Mouse (Mus musculus): ENCODE measurements around the gene Otog. TPM values are rescaled to one million over a fixed set of nuclear protein-coding genes. Genes with fewer than 3 reads are reported as not detected.
A peak's percentile ranks its signal among the peaks of the same experiment; 100 is the strongest.

The Otog gene
- total RNA-seq, 2 experiments from 2014 or later = 0.07 to 0.19 TPM

DNA sequence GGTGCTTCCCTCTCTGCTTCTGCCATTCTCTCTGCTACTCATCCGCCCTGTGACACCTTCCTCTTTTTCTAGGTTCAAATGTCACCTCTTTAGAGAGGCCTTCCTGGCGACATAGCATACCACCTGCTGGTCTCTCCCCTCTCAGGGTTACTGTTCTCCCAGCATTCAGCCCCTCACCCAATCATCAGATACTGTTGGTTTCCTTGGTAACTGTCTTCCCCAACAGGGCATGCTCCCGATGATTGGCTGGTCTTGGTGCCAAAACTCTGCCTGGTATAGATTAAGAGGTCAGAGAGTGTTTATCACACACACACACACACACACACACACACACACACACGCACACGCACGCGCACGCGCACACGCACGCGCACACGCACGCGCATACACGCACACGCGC, 4.8 kb upstream of the Otog start:
- TF ChIP-seq CTCF (IDR thresholded peaks at IDR 0.05) = no peak
- DNase-seq (ENCODE audit: extremely low spot score in 1 of 2, low spot score in 2 of 2) = no peak
- intact Hi-C loops (cut with DNase I) = no loop called here
- Histone ChIP-seq H3K4me3 (no peak overlapping the region), H3K27ac (no peak overlapping the region)

DNA sequence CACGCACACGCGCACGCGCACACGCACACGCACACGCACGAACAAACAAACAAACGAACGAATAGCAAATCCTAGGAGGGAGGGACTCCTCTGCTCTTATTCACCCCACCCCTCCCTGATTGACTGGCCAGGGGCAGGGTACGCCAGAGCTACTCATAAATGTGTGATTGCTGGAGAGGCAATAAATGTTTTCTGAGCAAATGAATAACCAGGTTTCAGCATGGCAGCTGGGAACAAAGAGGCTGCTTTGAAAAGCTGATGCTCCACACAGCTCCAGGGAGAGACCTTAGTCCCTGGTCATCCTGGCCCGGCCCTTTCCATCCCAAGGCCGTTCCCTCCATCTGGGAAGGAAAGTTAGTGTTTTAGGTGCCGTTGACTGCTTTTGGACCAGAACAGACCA, 4.4 kb upstream of the Otog start:
- no peak for DNase-seq (ENCODE audit: extremely low spot score in 1 of 2, low spot score in 2 of 2)
- Histone ChIP-seq H3K4me3 (no peak overlapping the region), H3K27ac (no peak overlapping the region)
- TF ChIP-seq CTCF (IDR thresholded peaks at IDR 0.05) = no peak
- intact Hi-C loops (cut with DNase I) = no loop called here

DNA sequence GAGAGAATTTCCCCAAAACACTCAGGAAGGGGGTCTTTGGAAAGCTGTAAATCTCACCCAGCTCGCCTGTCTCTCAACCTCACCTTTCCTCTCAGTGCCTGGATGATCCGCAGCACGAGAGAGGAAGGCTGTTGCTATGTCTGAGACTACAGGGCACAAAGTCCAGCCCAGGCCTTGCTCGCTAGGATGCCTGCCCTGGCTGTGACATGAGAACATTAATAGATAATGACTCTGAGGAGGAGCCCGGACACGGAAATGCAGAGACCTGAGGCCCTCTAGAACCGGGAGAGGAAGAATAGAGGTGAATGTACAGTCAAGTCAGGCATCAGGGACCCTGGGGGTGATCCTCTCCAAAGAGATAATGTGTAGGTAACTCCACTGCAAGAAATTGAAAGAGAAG, 3.6 kb upstream of the Otog start:
- H3K4me3 ChIP-seq = no peak overlapping the region
- no peak overlapping the region for H3K27ac ChIP-seq
- intact Hi-C loops (cut with DNase I) = no loop called here
- DNase-seq (ENCODE audit: extremely low spot score in 1 of 2, low spot score in 2 of 2) = no peak
- TF ChIP-seq CTCF (IDR thresholded peaks at IDR 0.05) = no peak

DNA sequence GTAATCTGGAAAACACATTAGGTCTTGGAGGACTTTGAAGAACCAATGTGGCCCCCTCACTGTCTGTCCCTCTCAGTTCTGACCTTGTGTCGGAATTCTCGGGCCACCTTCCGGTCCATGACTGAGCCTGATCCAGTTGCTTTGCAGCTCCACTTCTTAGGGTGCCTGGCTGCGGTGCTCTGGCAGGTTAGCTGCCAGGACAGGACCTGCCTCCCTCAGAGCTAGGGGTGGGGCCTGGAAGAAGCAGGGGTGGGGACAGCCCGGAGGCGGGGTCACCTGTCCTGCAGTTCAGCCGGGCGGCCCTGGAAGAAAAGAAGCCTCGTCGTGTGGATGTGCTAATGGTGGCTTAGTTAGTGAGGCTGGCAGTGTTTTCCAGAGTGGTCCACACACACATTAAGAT, 2.4 kb upstream of the Otog start, which contains the start of gene Ush1c:
Gene Ush1c, minus strand, starts transcription at position 158 of the 400 bp plus-strand sequence.
- H3K4me3 ChIP-seq = no peak within 1 kb of the TSS
- H3K27ac ChIP-seq = no peak within 1 kb of the TSS
- DNase-seq (ENCODE audit: extremely low spot score in 1 of 2, low spot score in 2 of 2) = no peak
- TF ChIP-seq CTCF (IDR thresholded peaks at IDR 0.05) = no peak
- intact Hi-C loops (cut with DNase I) = no loop called here

DNA sequence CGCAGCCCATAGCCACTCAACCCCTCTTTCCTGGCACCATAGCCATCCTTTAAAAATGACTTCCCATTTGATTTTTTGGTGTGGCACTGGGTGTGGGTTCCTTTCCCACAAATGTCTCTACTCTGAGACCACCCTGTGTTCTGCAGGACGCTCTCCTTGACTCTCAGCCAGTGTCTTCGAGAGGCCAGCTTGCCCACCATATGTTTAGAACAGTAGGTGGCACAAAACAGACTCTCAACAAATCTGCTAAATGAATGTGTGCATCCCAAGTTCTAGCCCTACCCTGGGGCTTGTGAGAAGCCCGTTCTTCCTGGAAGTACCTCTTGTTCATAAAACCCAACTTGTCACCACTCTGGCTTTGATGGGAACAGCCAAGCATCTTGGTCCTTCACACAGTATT, 696 bp upstream of the Otog start:
- no peak for TF ChIP-seq CTCF (IDR thresholded peaks at IDR 0.05)
- no peak overlapping the region for H3K27ac ChIP-seq
- no peak for DNase-seq (ENCODE audit: extremely low spot score in 1 of 2, low spot score in 2 of 2)
- H3K4me3 ChIP-seq = no peak overlapping the region
- intact Hi-C loops (cut with DNase I) = no loop called here

DNA sequence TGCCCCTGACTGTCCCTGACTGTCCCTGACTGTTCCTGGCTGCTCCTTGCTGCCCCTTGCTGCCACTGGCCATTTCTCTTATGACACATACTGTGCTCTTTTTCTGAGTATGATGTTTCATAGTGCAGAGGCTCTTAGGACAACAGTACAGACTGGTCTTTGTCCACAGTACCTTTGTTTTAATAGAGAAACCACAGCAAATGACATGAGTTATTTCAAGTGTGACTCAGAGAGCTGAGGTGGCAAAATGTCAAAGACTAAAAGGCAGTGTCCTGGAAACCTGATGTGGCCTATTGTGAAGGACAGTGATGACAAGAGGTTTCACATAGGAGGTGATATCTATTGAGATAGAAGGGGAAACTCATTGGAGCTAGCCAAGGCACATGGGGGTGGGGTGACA, 6.1 kb downstream of the Otog start:
- no peak for TF ChIP-seq CTCF (IDR thresholded peaks at IDR 0.05)
- Histone ChIP-seq H3K27ac (no peak overlapping the region), H3K4me3 (no peak overlapping the region)
- intact Hi-C loops (cut with DNase I) = no loop called here
- no peak for DNase-seq (ENCODE audit: extremely low spot score in 1 of 2, low spot score in 2 of 2)

DNA sequence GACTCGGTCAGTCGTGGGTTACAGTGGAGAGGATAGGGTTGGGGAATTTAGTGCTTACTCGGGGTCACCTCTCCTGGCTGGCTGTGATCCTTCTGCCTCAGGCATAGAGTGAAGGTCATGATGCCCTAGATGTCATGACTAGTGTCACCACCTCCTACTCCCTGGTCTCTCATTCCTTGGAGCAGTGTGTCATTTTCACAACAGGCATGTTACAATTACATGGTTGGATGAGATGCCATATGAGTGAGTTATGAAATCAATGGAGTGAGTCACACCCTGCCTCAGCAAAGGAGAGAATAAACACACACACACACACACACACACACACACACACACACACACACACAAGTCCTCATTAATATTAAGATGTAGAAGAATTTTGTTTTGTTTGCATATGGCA, 6.8 kb downstream of the Otog start:
- DNase-seq (ENCODE audit: extremely low spot score in 1 of 2, low spot score in 2 of 2) = no peak
- no peak overlapping the region for H3K4me3 ChIP-seq
- no peak for TF ChIP-seq CTCF (IDR thresholded peaks at IDR 0.05)
- intact Hi-C loops (cut with DNase I) = no loop called here
- H3K27ac ChIP-seq = no peak overlapping the region

DNA sequence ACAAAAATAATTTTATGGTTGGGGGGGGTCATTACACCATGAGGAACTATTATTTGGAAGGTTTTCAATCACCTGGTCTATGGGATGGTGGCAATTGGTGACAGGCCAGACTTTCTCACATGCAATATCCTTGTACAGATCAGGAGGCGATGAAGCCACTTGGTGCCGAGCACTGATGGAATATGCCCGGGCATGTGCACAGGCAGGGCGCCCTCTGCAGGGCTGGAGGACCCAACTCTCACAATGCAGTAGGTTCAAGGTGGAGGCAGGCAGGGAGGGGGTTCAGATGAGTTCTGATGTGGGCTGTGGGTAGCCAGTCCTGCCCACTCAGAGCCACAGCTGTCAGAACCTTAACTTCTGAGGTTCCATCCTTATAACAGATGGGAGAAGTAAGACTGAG, 11.1 kb downstream of the Otog start:
- no peak for DNase-seq (ENCODE audit: extremely low spot score in 1 of 2, low spot score in 2 of 2)
- TF ChIP-seq CTCF (IDR thresholded peaks at IDR 0.05) = no peak; the same call in 1 of the 2 replicates
- intact Hi-C loops (cut with DNase I) = no loop called here
- H3K4me3 ChIP-seq = no peak overlapping the region
- no peak overlapping the region for H3K27ac ChIP-seq

DNA sequence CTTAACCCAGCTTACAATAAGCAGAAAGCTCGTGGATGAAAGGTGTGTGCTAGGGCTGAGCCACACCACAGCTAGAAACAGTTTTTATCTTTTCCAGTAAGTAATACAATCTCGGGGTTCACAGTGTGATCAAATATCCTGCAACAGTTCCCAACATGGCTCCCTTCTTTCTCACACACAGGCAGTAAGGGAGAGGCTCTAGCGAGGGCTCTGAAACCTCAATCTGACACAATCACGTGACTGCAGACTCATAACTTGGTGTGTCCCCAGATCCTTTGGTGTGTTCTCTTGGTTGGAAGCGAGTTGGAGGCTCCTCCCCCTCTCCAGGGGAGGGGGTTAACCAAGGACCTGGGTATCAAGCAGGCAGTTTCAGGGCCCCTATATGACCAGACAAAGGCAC, 35.4 kb downstream of the Otog start:
- intact Hi-C loops (cut with DNase I) = loop anchor here (5.0 kb wide), 1 partner anchor 161 kb away; no protein-coding TSS in a partner anchor
- Histone ChIP-seq H3K4me3 (no peak overlapping the region), H3K27ac (no peak overlapping the region)
- TF ChIP-seq CTCF (IDR thresholded peaks at IDR 0.05) = no peak
- no peak for DNase-seq (ENCODE audit: extremely low spot score in 1 of 2, low spot score in 2 of 2)

DNA sequence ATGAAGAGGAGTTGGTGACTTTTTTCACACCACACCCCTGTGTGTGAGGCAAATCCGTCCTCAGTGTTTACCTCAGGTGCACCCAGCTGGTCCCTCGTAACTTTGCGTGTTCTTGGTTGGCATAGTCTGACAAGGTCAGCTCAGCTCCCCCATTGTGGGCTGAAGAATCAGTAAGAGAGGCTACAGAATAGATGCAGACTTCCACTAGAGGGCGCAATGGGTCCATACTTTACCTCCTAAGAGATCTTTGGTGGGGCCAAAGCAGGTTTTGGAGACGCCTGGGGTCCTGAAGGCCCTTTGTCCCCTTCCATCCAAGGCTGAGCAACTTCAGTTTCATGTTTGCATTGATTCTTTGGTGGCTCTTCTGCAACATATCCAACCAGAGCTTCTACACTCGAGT, 39.2 kb downstream of the Otog start:
- Histone ChIP-seq H3K27ac (no peak overlapping the region), H3K4me3 (no peak overlapping the region)
- intact Hi-C loops (cut with DNase I) = loop anchor here (1.0 to 10.0 kb wide), 4 partner anchors 98 to 465 kb away; partner anchors contain the start of gene Saa1
- TF ChIP-seq CTCF (IDR thresholded peaks at IDR 0.05) = peak; percentile 80
- peak; percentile 46 to 64 for DNase-seq (ENCODE audit: extremely low spot score in 1 of 2, low spot score in 2 of 2)

DNA sequence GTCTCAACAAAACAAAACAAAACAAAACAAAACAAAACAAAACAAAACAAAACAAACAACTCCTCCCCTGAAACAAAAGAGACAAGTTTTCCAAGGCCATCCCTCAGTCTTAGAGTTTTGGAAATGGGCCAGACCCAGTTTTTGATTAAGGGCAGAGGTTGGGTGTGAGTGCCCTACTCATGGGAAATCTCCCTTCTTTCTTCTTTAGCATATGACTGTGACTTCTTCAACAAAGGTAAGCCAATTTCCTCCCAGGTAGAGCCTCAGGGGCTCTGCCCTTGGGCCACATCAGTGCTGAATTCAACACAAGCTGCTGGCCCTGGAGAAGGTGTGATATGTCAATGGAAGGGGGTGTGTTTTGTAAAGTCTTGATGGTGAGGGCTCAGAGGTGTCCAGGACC, 40.1 kb downstream of the Otog start:
- H3K27ac ChIP-seq = no peak overlapping the region
- H3K4me3 ChIP-seq = no peak overlapping the region
- TF ChIP-seq CTCF (IDR thresholded peaks at IDR 0.05) = no peak
- DNase-seq (ENCODE audit: extremely low spot score in 1 of 2, low spot score in 2 of 2) = no peak
- intact Hi-C loops (cut with DNase I) = loop anchor here (1.0 to 10.0 kb wide), 3 partner anchors 97 to 464 kb away; partner anchors contain the start of gene Saa1

DNA sequence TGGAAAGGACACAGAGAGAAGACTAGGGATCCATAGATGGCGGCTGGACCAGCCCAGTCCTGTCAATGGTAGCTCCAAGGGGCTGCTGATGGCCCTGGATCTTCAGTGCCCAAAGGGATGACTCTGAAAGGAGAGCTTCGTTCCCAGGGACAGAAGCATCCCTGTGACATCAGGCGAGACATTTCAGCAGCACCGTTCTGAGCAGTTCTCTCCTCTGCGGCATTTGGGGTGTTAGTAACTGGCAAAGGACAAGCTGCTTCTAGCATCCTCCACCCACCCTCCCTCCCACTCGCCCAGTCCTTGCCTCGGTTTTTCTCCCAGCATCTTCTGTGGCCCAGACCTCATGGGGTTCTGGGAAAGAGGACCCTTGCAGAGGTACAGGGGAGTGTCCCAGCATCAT, 41.5 kb downstream of the Otog start:
- Histone ChIP-seq H3K27ac (no peak overlapping the region), H3K4me3 (no peak overlapping the region)
- intact Hi-C loops (cut with DNase I) = loop anchor here (10.0 kb wide), 1 partner anchor 463 kb away; the partner anchor contains the start of gene Saa1
- no peak for DNase-seq (ENCODE audit: extremely low spot score in 1 of 2, low spot score in 2 of 2)
- TF ChIP-seq CTCF (IDR thresholded peaks at IDR 0.05) = no peak

DNA sequence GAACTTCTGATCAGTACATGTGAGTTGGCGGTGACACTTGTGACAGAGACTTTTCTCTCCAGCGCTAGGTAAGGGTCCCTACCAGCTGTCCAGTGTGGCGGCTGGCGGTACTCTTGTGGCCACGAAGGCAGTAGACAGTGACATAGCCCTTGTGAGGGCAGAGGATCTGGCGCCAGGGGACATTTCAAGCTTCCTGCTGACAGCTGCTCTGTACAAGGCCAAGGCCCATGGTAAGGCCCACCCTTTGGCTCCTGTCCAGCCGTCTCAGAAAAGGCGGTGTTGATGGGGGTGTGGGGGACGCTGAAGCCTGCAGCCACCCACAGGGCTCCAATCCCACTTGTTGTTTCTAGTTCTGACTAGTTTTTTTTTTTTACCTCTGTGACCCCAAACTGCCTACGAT, 42.9 kb downstream of the Otog start:
- no peak for DNase-seq (ENCODE audit: extremely low spot score in 1 of 2, low spot score in 2 of 2)
- TF ChIP-seq CTCF (IDR thresholded peaks at IDR 0.05) = no peak
- intact Hi-C loops (cut with DNase I) = loop anchor here (10.0 kb wide), 1 partner anchor 461 kb away; the partner anchor contains the start of gene Saa1
- Histone ChIP-seq H3K27ac (no peak overlapping the region), H3K4me3 (no peak overlapping the region)
